Mouse (Mus musculus): ENCODE data around the gene Nxnl1.

GRCm38 (mm10) chr8:71594324-71594722 lies 27.9 kb upstream of the Nxnl1 start:
- TF ChIP-seq ZNF384 (IDR thresholded peaks at IDR 0.05; ENCODE audit: low read depth, low read length) (0 out of 2 replicates have a peak, but pooled peaks have one; percentile 39), HCFC1 (IDR thresholded peaks at IDR 0.05; ENCODE audit: borderline replicate concordance, insufficient read depth, low read length) (no peak), CHD2 (IDR thresholded peaks at IDR 0.05; ENCODE audit: low read depth, low read length) (no peak), MAFK (IDR thresholded peaks at IDR 0.05; ENCODE audit: insufficient read depth, low read depth, low read length) (peak; percentile 77)
